Mouse (Mus musculus): ENCODE data around the gene Gjc1. TPM values are rescaled to one million over a fixed set of nuclear protein-coding genes. Genes with fewer than 3 reads are reported as not detected.

Gene Gjc1
- total RNA-seq (2012; rRNA removed): 74.8 and 77.1 TPM in 2 replicates

DNA sequence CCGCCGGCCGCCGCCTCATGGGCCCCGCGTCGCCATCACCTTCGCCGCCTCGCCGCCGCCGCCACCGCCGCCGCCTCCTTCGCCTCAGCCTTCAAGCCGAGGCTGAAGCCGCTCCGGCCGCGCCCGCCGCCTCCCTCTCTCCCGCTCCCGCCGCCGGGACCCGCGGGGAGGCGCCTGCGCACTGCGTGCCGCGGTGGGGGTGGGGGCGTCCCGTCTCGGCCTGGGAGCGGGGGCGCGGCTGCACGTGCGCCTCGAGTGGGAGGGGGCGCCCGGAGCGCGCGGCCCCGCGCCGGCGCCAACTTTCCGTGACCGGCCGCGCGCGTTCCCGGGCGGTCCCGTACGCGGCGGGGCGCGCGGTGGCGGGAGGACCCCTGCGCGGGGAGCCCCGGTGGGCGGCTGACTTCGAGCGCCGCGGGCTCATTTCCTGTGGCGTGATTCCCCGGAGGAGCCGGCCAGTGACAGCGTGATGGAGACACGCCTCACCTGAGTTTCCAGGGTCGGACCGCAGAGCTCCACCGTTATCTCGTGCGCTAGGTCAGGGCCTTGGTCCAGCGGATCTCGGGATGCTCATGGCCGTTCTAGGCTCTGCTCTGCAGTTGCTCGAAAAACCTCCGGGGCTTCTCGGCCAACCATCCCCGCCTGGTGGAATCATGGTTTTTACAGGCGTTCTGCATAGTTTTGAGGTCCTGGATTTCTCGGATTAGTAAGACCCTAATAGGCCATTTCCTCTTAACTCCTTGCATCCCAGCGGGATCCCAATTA, at the start of gene Gjc1:
TSS of gene Gjc1 (minus strand) at position 680 of the 762 bp plus-strand sequence.
- in situ Hi-C loops (cut with MboI; ENCODE audit: low sequenced_read_pairs in 2 of 2, unreplicated experiment in 2 of 2): no loop called here
- Histone ChIP-seq H3K9ac (ENCODE audit: insufficient read depth, low read depth, low read length, poor library complexity, severe bottlenecking) (peak within 1 kb of the TSS; percentile 97), H3K4me3 (ENCODE audit: insufficient read depth in 1 of 2, low read depth in 1 of 2, low read length in 2 of 2, poor library complexity in 1 of 2, severe bottlenecking in 1 of 2) (peak within 1 kb of the TSS; percentile 86 to 99), H3K36me3 (ENCODE audit: control insufficient read depth, insufficient read depth, low read length, poor library complexity, severe bottlenecking) (no peaks in the 10 kb centered on the region), H3K9me3 (ENCODE audit: control insufficient read depth, insufficient read depth, low read depth, low read length) (no peaks in the 10 kb centered on the region), H3K4me1 (ENCODE audit: control insufficient read depth in 2 of 2, insufficient read depth in 2 of 2, low read length in 2 of 2, poor library complexity in 1 of 2) (peaks cover 9% of the 10 kb centered on the region in 2 experiments), H3K27ac (ENCODE audit: insufficient read depth, low read depth, low read length, poor library complexity, severe bottlenecking) (peak within 1 kb of the TSS; percentile 100)
- DNase-seq (ENCODE audit: low read depth, low spot score): peak; percentile 87
- TF ChIP-seq ZC3H11A (IDR thresholded peaks at IDR 0.05; ENCODE audit: borderline replicate concordance, low read depth, low read length): no peak
- TF ChIP-seq CHD2 (IDR thresholded peaks at IDR 0.05; ENCODE audit: low read depth, low read length): no peak
- 0 out of 2 replicates have a peak, but pooled peaks have one; percentile 35 for TF ChIP-seq HCFC1 (IDR thresholded peaks at IDR 0.05; ENCODE audit: borderline replicate concordance, insufficient read depth, low read length)

DNA sequence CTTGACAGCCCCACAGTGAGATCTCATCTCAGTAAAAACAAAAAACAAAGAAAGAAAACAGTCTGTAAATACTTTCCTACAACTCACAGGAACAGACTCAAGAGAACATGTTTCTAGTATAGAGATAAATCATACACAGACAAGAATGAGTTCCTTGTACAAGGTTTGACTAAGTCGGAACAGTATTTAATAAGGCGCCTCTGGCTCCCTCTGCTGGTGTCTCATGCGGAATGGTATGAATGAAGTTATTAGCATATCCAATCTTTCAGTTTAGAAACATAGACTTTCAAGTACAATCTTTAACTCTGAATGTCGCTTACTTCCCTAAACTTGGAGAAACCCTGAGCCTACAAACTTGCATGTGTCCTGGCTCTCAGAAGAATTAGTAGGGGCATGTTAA, 44.8 kb upstream of the Gjc1 start:
- in situ Hi-C loops (cut with MboI; ENCODE audit: low sequenced_read_pairs in 2 of 2, unreplicated experiment in 2 of 2): no loop called here
- Histone ChIP-seq H3K27ac (ENCODE audit: insufficient read depth, low read depth, low read length, poor library complexity, severe bottlenecking) (no peak overlapping the region), H3K9me3 (ENCODE audit: control insufficient read depth, insufficient read depth, low read depth, low read length) (no peaks in the 10 kb centered on the region), H3K9ac (ENCODE audit: insufficient read depth, low read depth, low read length, poor library complexity, severe bottlenecking) (no peak overlapping the region), H3K4me3 (ENCODE audit: insufficient read depth in 1 of 2, low read depth in 1 of 2, low read length in 2 of 2, poor library complexity in 1 of 2, severe bottlenecking in 1 of 2) (no peak overlapping the region), H3K4me1 (ENCODE audit: control insufficient read depth in 2 of 2, insufficient read depth in 2 of 2, low read length in 2 of 2, poor library complexity in 1 of 2) (no peaks in the 10 kb centered on the region), H3K36me3 (ENCODE audit: control insufficient read depth, insufficient read depth, low read length, poor library complexity, severe bottlenecking) (peaks cover 66% of the 10 kb centered on the region)
- peak; percentile 43 for DNase-seq (ENCODE audit: low read depth, low spot score)
- no peak for TF ChIP-seq MAFK (IDR thresholded peaks at IDR 0.05; ENCODE audit: insufficient read depth, low read depth, low read length)
- TF ChIP-seq ZC3H11A (IDR thresholded peaks at IDR 0.05; ENCODE audit: borderline replicate concordance, low read depth, low read length): no peak
- TF ChIP-seq ZNF384 (IDR thresholded peaks at IDR 0.05; ENCODE audit: low read depth, low read length): no peak
- no peak for TF ChIP-seq HCFC1 (IDR thresholded peaks at IDR 0.05; ENCODE audit: borderline replicate concordance, insufficient read depth, low read length)
- TF ChIP-seq CHD2 (IDR thresholded peaks at IDR 0.05; ENCODE audit: low read depth, low read length): no peak

DNA sequence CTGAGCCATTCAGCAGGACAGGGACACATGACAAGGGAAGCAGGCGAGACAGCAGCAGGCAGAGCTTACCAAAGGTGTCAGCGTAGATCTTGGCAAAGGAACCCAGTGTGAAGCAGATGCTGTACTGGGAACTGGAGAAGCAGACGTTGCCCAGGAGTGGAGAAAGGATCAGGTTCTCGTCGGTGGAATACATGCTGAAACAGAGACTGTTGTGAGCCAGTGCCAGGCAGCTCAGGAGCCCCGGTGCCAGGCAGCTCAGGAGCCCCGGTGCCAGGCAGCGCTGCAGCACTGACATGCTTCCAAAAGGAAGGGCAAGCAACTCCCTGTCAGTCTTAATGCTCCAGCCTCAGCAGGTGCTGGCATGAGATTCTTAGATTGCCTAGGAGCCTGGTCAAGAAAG, 40.4 kb upstream of the Gjc1 start:
- Histone ChIP-seq H3K4me1 (ENCODE audit: control insufficient read depth in 2 of 2, insufficient read depth in 2 of 2, low read length in 2 of 2, poor library complexity in 1 of 2) (no peaks in the 10 kb centered on the region), H3K4me3 (ENCODE audit: insufficient read depth in 1 of 2, low read depth in 1 of 2, low read length in 2 of 2, poor library complexity in 1 of 2, severe bottlenecking in 1 of 2) (no peak overlapping the region), H3K27ac (ENCODE audit: insufficient read depth, low read depth, low read length, poor library complexity, severe bottlenecking) (no peak overlapping the region), H3K36me3 (ENCODE audit: control insufficient read depth, insufficient read depth, low read length, poor library complexity, severe bottlenecking) (peaks cover 64% of the 10 kb centered on the region), H3K9ac (ENCODE audit: insufficient read depth, low read depth, low read length, poor library complexity, severe bottlenecking) (no peak overlapping the region), H3K9me3 (ENCODE audit: control insufficient read depth, insufficient read depth, low read depth, low read length) (no peaks in the 10 kb centered on the region)
- TF ChIP-seq HCFC1 (IDR thresholded peaks at IDR 0.05; ENCODE audit: borderline replicate concordance, insufficient read depth, low read length) (no peak), MAFK (IDR thresholded peaks at IDR 0.05; ENCODE audit: insufficient read depth, low read depth, low read length) (no peak), ZNF384 (IDR thresholded peaks at IDR 0.05; ENCODE audit: low read depth, low read length) (no peak)
- in situ Hi-C loops (cut with MboI; ENCODE audit: low sequenced_read_pairs in 2 of 2, unreplicated experiment in 2 of 2): no loop called here
- no peak for DNase-seq (ENCODE audit: low read depth, low spot score)

DNA sequence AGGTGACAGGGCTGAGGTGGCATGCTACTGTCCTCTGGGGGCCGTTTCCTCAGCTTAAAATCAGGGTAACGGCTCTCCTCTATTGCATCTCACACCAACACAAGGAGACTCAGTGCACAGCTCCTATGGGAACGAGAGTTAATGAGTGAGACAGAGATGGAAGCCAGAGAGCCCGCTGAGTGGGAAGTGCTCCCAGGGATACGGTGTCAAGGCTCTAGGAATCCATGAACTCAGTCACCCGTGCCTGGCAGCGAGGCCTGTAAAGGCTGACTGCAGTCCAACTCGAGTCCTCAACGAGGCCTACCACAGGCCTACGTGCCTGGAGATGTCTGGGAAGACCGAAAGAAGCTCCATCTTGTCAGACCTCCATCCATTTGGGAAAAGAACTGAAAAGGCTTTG, 39.5 kb upstream of the Gjc1 start:
- in situ Hi-C loops (cut with MboI; ENCODE audit: low sequenced_read_pairs in 2 of 2, unreplicated experiment in 2 of 2): no loop called here
- TF ChIP-seq ZC3H11A (IDR thresholded peaks at IDR 0.05; ENCODE audit: borderline replicate concordance, low read depth, low read length): no peak
- TF ChIP-seq ZNF384 (IDR thresholded peaks at IDR 0.05; ENCODE audit: low read depth, low read length): no peak
- TF ChIP-seq HCFC1 (IDR thresholded peaks at IDR 0.05; ENCODE audit: borderline replicate concordance, insufficient read depth, low read length): no peak
- no peak for TF ChIP-seq CHD2 (IDR thresholded peaks at IDR 0.05; ENCODE audit: low read depth, low read length)
- TF ChIP-seq MAFK (IDR thresholded peaks at IDR 0.05; ENCODE audit: insufficient read depth, low read depth, low read length): no peak
- no peak for DNase-seq (ENCODE audit: low read depth, low spot score)
- Histone ChIP-seq H3K36me3 (ENCODE audit: control insufficient read depth, insufficient read depth, low read length, poor library complexity, severe bottlenecking) (peaks cover 65% of the 10 kb centered on the region), H3K4me3 (ENCODE audit: insufficient read depth in 1 of 2, low read depth in 1 of 2, low read length in 2 of 2, poor library complexity in 1 of 2, severe bottlenecking in 1 of 2) (no peak overlapping the region), H3K9ac (ENCODE audit: insufficient read depth, low read depth, low read length, poor library complexity, severe bottlenecking) (no peak overlapping the region), H3K9me3 (ENCODE audit: control insufficient read depth, insufficient read depth, low read depth, low read length) (no peaks in the 10 kb centered on the region), H3K4me1 (ENCODE audit: control insufficient read depth in 2 of 2, insufficient read depth in 2 of 2, low read length in 2 of 2, poor library complexity in 1 of 2) (no peaks in the 10 kb centered on the region), H3K27ac (ENCODE audit: insufficient read depth, low read depth, low read length, poor library complexity, severe bottlenecking) (no peak overlapping the region)

All from ES-E14 (cell line).